Mouse (Mus musculus) olfactory bulb, adult 2 months (tissue): ENCODE data around the gene Klhdc3. TPM values are rescaled to one million over a fixed set of nuclear protein-coding genes. Genes with fewer than 3 reads are reported as not detected.

Experiments
- H3K27ac ChIP-seq: fragments of 200-500 bp; 2 replicates; pipeline ENCODE4 v1.5.1; 2012; ENCODE audit warnings: low read depth, low read length; ENCODE audit not compliant: insufficient read depth
- H3K4me1 ChIP-seq: fragments of 200-500 bp; 2 replicates; pipeline ENCODE4 v1.6.1; 2012; ENCODE audit warnings: low read length; ENCODE audit not compliant: control insufficient read depth, insufficient read depth
- H3K4me3 ChIP-seq: fragments of 200-500 bp; 2 replicates; pipeline ENCODE4 v1.5.1; 2012; ENCODE audit warnings: mild to moderate bottlenecking, low read depth, low read length, moderate library complexity; ENCODE audit not compliant: insufficient read depth
- CTCF ChIP-seq: fragments of 200-500 bp; IDR thresholded peaks from 2 replicates; pipeline ENCODE4 v1.5.1; 2012; ENCODE audit warnings: low read depth, mild to moderate bottlenecking, low read length, moderate library complexity; ENCODE audit not compliant: insufficient read depth
- POLR2A ChIP-seq: fragments of 200-500 bp; IDR thresholded peaks from 2 replicates; pipeline ENCODE4 v1.6.1; 2012; ENCODE audit warnings: mild to moderate bottlenecking, low read depth, low read length, moderate library complexity; ENCODE audit not compliant: insufficient read depth
- WGBS: fragments of 180-500 bp; shearing (Covaris S2); methylation state at CpG from one replicate; pipeline ENCODE4 v1.1.7; 2018; 5-methylcytosine and 5-hydroxymethylcytosine counted together
- polyA plus RNA-seq: library from polyadenylated mRNA; stranded (reverse); fragments of >200 nt; gene quantifications from 2 replicates; pipeline ENCODE4 v1.2.4, GENCODE M21; 2012; ENCODE audit warnings: low replicate concordance; ENCODE audit not compliant: missing spikeins, insufficient read depth, insufficient read length

The Klhdc3 gene
- polyA plus RNA-seq, 1 experiment, result not detected

GRCm38 (mm10) chr17:46650232-46651031, 30.3 kb downstream of the Klhdc3 start, which contains the start of gene Cul7:
Cul7 (plus strand) TSS chr17:46650337.
- Histone ChIP-seq H3K27ac (peak within 1 kb of the TSS; percentile 64), H3K4me3 (peak within 1 kb of the TSS; percentile 59), H3K4me1 (peaks cover 21% of the 10 kb centered on the region)
- WGBS, result under 1% methylated on average over 58 of the region's 58 CpGs
- TF ChIP-seq POLR2A (peak; percentile 86), CTCF (no peak)

DNA sequence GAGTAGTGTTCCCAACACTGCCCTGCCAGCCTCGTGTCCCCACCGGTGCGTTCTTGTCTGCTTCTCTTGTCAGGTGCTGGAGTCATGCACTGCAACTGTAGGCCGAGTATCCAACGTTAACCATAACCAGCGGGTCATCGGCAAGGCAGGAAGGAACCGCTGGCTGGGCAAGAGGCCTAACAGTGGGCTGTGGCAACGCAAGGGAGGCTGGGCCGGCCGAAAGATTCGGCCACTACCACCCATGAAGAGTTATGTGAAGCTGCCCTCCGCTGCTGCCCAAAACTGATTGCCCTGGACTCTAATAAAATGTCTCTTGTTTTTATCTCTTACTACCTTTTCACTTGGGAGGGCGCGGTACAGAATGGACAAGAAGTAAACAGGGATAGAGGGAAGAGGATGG, 30.9 kb downstream of the Klhdc3 start:
- H3K27ac ChIP-seq, result peak overlapping the region; percentile 64
- 28% methylated on average over 15 of the region's 15 CpGs for WGBS

DNA sequence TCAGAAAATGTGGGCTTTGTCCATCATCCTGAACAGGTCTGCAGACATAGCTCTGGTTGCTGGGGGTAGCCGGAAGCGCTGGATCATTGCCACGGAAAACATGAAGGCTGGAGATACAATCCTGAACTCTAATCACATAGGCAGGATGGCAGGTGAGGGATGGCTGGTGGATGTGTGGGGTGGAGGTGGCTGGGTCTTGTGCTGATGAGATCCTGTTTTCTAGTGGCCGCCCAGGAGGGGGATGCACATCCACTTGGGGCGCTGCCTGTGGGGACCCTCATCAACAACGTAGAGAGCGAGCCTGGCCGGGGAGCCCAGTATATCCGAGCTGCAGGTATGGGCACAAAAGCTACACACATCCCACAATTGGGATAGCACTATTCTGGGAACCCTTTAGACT, 32.3 kb downstream of the Klhdc3 start:
- H3K27ac ChIP-seq, result no peak overlapping the region
- peaks cover 34% of the 10 kb centered on the region for H3K4me1 ChIP-seq
- no peak overlapping the region for H3K4me3 ChIP-seq
- TF ChIP-seq CTCF (no peak), POLR2A (no peak)
- WGBS, result 91% methylated on average over 9 of the region's 9 CpGs

More for the DNA sequence above, 30.9 kb downstream of the Klhdc3 start:
- H3K4me1 ChIP-seq, result peaks cover 27% of the 10 kb centered on the region
- H3K4me3 ChIP-seq, result peak overlapping the region; percentile 59
- TF ChIP-seq CTCF, result no peak
- no peak for TF ChIP-seq POLR2A

DNA sequence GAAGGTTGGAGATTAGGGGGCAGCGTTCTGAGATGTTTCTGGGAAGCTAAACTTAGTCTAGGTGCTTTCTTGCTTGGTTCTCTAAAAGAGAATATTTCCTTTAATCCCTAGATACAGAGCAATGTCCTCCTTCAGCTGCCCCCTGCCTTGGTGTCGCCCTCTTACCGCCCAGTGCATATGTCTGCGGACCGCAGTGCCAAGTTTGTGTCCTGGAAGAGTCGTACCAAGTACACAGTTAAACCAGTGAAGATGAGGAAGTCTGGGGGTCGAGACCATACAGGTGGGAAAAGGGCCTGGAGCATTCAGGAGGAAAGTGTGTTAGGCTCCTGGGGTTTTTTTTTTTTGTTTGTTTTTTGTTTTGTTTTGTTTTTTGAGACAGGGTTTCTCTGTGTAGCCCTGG, 33.4 kb downstream of the Klhdc3 start:
- 92% methylated on average over 7 of the region's 7 CpGs for WGBS
- H3K4me1 ChIP-seq, result peaks cover 31% of the 10 kb centered on the region

DNA sequence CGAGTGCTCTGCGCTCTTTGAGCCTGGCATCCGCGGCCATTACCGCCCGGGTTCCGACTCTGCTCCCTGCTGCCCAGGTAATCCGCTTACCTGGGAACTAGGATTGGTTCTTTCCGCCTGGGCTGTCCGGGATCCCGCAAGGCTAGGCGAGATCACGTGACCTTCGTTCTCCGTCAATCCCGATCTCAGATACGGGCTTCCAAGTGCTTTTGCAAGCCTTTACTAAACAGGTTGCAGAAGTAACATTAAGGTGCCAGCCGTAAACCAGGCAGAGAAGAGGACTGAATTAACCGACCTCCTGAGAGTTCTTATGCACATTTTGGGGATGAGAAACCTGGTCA, 34.4 kb downstream of the Klhdc3 start:
- peaks cover 23% of the 10 kb centered on the region for H3K4me1 ChIP-seq
- 0% methylated on average over 19 of the region's 19 CpGs for WGBS
- peak overlapping the region; percentile 64 for H3K27ac ChIP-seq
- TF ChIP-seq CTCF, result no peak
- no peak for TF ChIP-seq POLR2A
- peak overlapping the region; percentile 82 for H3K4me3 ChIP-seq

More for the DNA sequence above, 33.4 kb downstream of the Klhdc3 start:
- no peak for TF ChIP-seq POLR2A
- H3K27ac ChIP-seq, result no peak overlapping the region
- no peak overlapping the region for H3K4me3 ChIP-seq

DNA sequence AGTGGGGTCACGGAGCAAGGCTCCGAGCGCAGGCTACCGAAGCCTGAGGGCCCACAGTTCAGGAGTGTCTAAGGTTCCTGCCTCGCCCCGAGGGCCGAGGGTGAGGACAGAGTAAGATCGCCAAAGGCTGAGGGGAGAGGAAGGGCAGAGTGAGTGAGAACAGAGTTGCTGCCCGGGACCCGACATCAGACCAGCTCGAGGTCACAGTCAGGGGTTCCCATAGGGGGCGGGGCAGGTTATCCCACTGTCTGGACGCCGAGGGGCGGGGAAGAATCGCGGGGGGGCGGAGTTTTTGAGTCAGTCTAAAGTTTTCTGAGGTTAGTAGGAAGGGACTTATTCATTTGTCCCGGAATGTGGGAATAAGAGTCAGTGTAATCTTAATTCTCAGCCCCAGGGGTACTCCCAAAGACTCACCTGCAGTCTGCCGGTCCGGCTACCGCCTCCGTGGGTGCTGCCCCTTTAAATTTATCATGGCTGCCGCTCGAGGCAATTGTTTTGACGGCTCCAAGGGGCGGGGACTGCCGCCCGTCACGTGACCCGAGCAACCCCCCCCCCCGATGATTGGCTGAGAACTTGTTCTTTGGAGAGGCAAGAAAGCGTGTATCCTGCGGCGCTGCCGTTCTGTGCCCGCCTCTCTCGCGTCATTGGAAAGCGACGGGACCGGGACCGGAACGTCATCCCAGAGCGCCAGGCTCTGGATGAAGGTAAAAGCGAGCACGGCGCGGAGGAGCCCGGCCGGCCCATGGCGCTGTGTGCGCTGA, 35.0 kb downstream of the Klhdc3 start, which contains the start of the genes Klc4 and Mrpl2:
Gene Klc4, minus strand, starts transcription at position 462 of the 761 bp plus-strand sequence.
Gene Mrpl2, plus strand, starts transcription at position 669 of the 761 bp plus-strand sequence.
- Histone ChIP-seq H3K27ac (peak within 1 kb of the TSS; percentile 64), H3K4me3 (peak within 1 kb of the TSS; percentile 82), H3K4me1 (peaks cover 18% of the 10 kb centered on the region)
- TF ChIP-seq CTCF, result no peak
- TF ChIP-seq POLR2A, result peak; percentile 95
- WGBS, result under 1% methylated on average over 53 of the region's 53 CpGs

GRCm38 (mm10) chr17:46644916-46645475, 35.7 kb downstream of the Klhdc3 start:
- 7% methylated on average over 11 of the region's 11 CpGs for WGBS
- TF ChIP-seq POLR2A, result no peak
- TF ChIP-seq CTCF, result no peak
- H3K4me3 ChIP-seq, result peak overlapping the region; percentile 65
- peaks cover 17% of the 10 kb centered on the region for H3K4me1 ChIP-seq
- no peak overlapping the region for H3K27ac ChIP-seq

DNA sequence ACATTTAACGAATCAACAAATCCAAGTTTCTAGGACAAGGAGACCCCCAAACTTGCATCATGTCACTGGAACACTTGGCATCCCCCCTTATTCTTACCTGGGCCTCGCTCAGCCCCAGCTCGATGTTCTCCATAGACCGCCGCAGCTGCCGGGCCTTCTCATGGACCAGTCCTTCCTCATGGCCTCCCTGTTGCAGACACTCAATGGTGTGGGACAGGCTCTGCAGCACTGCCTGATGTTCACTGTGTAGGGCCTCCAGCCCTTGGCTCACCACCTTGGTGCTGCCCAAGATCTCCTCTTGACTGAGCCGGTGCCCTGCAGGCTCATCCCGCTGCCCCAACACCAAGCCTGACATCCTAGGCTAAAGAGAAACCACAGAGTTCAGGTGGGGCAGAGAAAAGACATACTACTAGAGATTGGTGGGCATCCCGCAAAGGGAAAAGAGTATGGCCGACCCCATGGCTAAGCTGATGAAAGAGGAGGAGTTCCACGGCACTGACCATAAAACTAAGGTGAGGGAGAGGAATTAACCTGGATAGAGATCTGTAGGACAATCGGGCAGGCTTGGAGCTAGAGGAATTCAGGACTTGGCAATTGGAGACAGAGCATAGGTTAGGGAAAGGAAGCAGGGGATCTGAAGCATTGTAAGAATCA, 36.4 kb downstream of the Klhdc3 start:
- WGBS, result 92% methylated on average over 12 of the region's 12 CpGs

More for the DNA sequence above, 36.4 kb downstream of the Klhdc3 start:
- Histone ChIP-seq H3K27ac (no peak overlapping the region), H3K4me1 (peaks cover 17% of the 10 kb centered on the region), H3K4me3 (no peak overlapping the region)
- no peak for TF ChIP-seq CTCF
- TF ChIP-seq POLR2A, result no peak
